Mouse (Mus musculus): ENCODE data around the gene Kdf1. TPM values are rescaled to one million over a fixed set of nuclear protein-coding genes. Genes with fewer than 3 reads are reported as not detected.

The Kdf1 gene
- polyA plus RNA-seq, 1 experiment from 2014 or later, result 21.4 TPM

DNA sequence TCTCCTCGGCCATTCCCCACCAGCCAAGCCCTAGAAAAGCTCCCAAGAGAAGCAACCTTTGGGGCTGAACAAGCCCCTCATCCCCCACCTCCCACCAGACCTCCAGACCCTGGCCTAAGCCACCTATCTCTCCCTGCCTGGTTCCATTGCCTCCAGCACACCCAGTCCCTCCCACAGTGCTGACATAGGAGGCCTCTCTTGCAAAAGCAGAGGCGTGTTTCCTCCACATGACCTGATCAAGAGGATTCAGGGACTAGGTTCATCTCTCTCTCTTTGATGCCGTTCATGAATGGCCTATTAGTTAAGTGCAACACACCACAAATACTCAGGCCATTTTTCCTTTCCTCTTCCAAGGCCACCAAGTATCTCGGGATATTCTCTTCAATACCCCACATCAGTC, 41.1 kb downstream of the Kdf1 start:
- Histone ChIP-seq H3K36me3 (ENCODE audit: control insufficient read depth, insufficient read depth, low read length) (no peaks in the 10 kb centered on the region), H3K9ac (ENCODE audit: low read depth, low read length) (no peak overlapping the region), H3K27me3 (ENCODE audit: control insufficient read depth, insufficient read depth, low read length) (no peaks in the 10 kb centered on the region), H3K4me2 (replicated peaks; ENCODE audit: low read depth, low read length) (no peak overlapping the region), H3K27ac (ENCODE audit: low read depth, low read length) (no peak overlapping the region), H3K4me1 (ENCODE audit: control insufficient read depth, insufficient read depth, low read length) (no peaks in the 10 kb centered on the region), H3K4me3 (ENCODE audit: low read length) (no peak overlapping the region), H3K9me3 (ENCODE audit: control insufficient read depth, low read length) (0 out of 2 replicates have a peak, but pooled peaks cover 2% of the 10 kb centered on the region)
- WGBS, result 75% methylated on average over 4 of the region's 4 CpGs
- no peak for ATAC-seq (ENCODE audit: low FRiP score, low TSS enrichment)

DNA sequence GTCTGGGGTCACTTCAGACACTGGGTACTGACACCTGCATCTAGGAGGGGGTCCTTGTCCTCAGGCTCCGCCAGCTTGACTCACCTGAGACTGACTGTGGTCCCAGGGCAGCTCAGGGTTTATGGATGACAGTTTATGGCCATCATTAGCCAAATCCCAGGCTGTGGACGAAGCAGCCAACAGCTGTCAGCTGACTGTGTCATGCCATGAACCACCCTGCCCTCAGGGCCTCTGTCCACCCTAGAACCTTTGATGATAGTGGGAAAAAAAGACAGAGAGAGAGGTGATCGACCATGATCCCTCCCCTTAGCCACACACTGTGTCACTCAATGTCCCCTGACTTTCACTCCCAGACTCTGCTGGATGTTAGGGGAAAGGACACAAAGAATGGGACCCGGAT, 42.9 kb downstream of the Kdf1 start:
- 48% methylated on average over 4 of the region's 4 CpGs for WGBS
- Histone ChIP-seq H3K27me3 (ENCODE audit: control insufficient read depth, insufficient read depth, low read length) (no peaks in the 10 kb centered on the region), H3K9ac (ENCODE audit: low read depth, low read length) (no peak overlapping the region), H3K4me1 (ENCODE audit: control insufficient read depth, insufficient read depth, low read length) (no peaks in the 10 kb centered on the region), H3K4me2 (replicated peaks; ENCODE audit: low read depth, low read length) (no peak overlapping the region), H3K4me3 (ENCODE audit: low read length) (no peak overlapping the region), H3K36me3 (ENCODE audit: control insufficient read depth, insufficient read depth, low read length) (no peaks in the 10 kb centered on the region), H3K9me3 (ENCODE audit: control insufficient read depth, low read length) (0 out of 2 replicates have a peak, but pooled peaks cover 2% of the 10 kb centered on the region), H3K27ac (ENCODE audit: low read depth, low read length) (no peak overlapping the region)
- no peak for ATAC-seq (ENCODE audit: low FRiP score, low TSS enrichment)

DNA sequence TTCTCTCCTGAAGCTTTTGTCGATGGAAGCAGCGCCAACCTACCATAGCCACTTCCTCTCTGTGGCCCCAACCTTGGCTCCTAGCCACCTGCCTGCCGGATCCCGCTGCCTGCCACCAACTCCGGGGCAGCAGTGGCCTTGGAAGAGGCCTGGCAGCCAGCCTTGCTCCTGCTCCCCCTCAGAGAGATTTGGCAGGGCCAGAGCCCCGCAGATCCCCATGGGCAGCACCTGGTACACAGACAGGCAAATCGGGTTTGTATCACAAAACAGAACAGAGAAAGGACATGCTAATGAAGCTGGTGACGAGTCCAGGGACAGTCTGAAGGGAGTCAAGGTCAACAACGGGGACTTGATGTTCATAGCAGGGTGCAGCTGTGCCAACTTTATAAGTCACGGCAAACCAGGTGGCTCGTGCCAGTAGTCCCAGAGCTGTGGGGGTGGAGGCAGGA, 44.4 kb downstream of the Kdf1 start:
- Histone ChIP-seq H3K36me3 (ENCODE audit: control insufficient read depth, insufficient read depth, low read length) (no peaks in the 10 kb centered on the region), H3K9ac (ENCODE audit: low read depth, low read length) (no peak overlapping the region), H3K27ac (ENCODE audit: low read depth, low read length) (no peak overlapping the region), H3K9me3 (ENCODE audit: control insufficient read depth, low read length) (0 out of 2 replicates have a peak, but pooled peaks cover 2% of the 10 kb centered on the region), H3K4me1 (ENCODE audit: control insufficient read depth, insufficient read depth, low read length) (no peaks in the 10 kb centered on the region), H3K4me2 (replicated peaks; ENCODE audit: low read depth, low read length) (no peak overlapping the region), H3K27me3 (ENCODE audit: control insufficient read depth, insufficient read depth, low read length) (no peaks in the 10 kb centered on the region), H3K4me3 (ENCODE audit: low read length) (no peak overlapping the region)
- ATAC-seq (ENCODE audit: low FRiP score, low TSS enrichment), result no peak
- 75% methylated on average over 11 of the region's 11 CpGs for WGBS

DNA sequence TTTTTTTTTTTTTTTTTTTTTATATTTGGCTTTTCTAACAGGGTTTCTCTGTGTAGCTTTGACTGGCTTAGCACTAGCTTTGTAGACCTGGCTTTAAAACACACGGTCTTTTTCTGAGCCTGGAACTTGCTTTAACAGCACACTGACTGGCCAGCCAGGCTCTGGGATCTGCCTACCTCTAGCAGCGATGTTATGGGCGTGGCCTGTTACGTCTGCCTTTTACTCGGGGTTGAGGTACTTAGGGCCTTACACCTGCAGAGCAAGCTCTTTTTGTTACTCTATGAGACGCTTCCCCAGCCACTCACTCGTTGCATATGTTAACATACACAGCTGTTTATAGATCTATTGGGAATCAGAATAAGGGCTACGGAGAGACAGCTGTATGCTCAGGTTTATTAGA, 48.5 kb downstream of the Kdf1 start:
- WGBS, result 21% methylated on average over 8 of the region's 8 CpGs
- Histone ChIP-seq H3K9ac (ENCODE audit: low read depth, low read length) (no peak overlapping the region), H3K4me2 (replicated peaks; ENCODE audit: low read depth, low read length) (no peak overlapping the region), H3K4me3 (ENCODE audit: low read length) (no peak overlapping the region), H3K9me3 (ENCODE audit: control insufficient read depth, low read length) (0 out of 2 replicates have a peak, but pooled peaks cover 2% of the 10 kb centered on the region), H3K27me3 (ENCODE audit: control insufficient read depth, insufficient read depth, low read length) (no peaks in the 10 kb centered on the region), H3K36me3 (ENCODE audit: control insufficient read depth, insufficient read depth, low read length) (no peaks in the 10 kb centered on the region), H3K27ac (ENCODE audit: low read depth, low read length) (no peak overlapping the region), H3K4me1 (ENCODE audit: control insufficient read depth, insufficient read depth, low read length) (no peaks in the 10 kb centered on the region)
- no peak for ATAC-seq (ENCODE audit: low FRiP score, low TSS enrichment)

DNA sequence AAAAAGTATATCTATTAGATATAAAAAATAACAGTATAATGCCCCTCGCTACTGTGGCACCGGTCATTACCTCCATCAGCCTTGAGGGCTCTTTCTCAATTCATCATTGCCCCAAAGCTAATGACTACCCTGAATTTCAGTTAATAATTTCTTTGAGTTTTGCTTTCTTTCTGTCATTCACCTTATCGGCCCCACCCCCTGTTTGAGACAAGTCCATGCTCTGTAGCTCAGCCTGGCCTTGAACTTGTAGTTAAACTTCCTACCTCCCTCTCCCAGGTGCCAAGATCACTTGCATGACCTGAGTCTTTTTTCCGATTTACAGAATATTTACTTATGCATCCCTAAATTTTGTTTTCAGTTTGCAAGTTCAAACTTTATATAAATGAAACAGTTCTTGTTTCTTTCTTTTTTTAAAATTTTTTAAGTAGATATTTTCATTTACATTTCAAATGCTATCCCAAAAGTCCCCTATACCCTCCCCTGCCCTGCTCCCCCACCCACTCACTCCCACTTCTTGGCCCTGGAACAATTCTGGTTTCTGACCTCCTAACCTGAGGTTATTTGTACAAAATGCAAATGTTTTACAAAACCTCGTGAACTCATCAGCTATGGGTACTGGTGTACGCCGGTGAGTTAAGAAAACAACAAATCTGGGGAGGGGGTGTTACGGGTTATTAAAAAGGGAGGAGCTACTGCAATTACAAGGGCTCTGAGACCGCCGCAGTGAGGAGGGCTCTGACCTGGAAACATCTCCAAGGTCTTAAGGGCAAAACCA, 50.7 kb downstream of the Kdf1 start:
- Histone ChIP-seq H3K4me1 (ENCODE audit: control insufficient read depth, insufficient read depth, low read length) (no peaks in the 10 kb centered on the region), H3K4me2 (replicated peaks; ENCODE audit: low read depth, low read length) (peak overlapping the region; percentile 5; the same call in 1 of the 2 replicates), H3K27me3 (ENCODE audit: control insufficient read depth, insufficient read depth, low read length) (no peaks in the 10 kb centered on the region), H3K9ac (ENCODE audit: low read depth, low read length) (no peak overlapping the region), H3K9me3 (ENCODE audit: control insufficient read depth, low read length) (no peaks in the 10 kb centered on the region), H3K36me3 (ENCODE audit: control insufficient read depth, insufficient read depth, low read length) (no peaks in the 10 kb centered on the region), H3K27ac (ENCODE audit: low read depth, low read length) (no peak overlapping the region), H3K4me3 (ENCODE audit: low read length) (no peak overlapping the region)
- WGBS, result 57% methylated on average over 10 of the region's 10 CpGs
- ATAC-seq (ENCODE audit: low FRiP score, low TSS enrichment), result no peak

DNA sequence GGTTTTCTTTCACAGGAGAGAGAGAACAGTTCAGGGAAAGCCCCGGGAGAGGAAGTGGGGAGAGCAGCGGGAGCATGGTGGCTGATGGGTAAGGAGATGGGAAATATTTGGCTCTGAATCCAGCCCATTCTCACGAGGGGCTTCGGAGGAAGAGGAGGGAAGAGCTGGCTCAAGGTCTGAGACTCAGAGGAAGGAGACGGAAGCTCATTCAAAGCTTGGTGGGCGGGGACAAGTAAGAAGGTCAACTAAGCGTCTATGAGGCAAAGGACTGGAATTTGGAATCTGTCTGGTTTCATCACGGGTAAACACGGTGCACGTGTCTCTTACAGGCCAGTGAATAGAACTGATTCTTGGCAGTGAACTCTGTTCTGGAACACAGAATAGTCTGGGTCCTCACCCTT, 51.3 kb downstream of the Kdf1 start:
- H3K4me3 ChIP-seq (ENCODE audit: low read length), result no peak overlapping the region; the same call in 1 of the 2 replicates
- H3K9ac ChIP-seq (ENCODE audit: low read depth, low read length), result no peak overlapping the region
- no peaks in the 10 kb centered on the region for H3K36me3 ChIP-seq (ENCODE audit: control insufficient read depth, insufficient read depth, low read length)

DNA sequence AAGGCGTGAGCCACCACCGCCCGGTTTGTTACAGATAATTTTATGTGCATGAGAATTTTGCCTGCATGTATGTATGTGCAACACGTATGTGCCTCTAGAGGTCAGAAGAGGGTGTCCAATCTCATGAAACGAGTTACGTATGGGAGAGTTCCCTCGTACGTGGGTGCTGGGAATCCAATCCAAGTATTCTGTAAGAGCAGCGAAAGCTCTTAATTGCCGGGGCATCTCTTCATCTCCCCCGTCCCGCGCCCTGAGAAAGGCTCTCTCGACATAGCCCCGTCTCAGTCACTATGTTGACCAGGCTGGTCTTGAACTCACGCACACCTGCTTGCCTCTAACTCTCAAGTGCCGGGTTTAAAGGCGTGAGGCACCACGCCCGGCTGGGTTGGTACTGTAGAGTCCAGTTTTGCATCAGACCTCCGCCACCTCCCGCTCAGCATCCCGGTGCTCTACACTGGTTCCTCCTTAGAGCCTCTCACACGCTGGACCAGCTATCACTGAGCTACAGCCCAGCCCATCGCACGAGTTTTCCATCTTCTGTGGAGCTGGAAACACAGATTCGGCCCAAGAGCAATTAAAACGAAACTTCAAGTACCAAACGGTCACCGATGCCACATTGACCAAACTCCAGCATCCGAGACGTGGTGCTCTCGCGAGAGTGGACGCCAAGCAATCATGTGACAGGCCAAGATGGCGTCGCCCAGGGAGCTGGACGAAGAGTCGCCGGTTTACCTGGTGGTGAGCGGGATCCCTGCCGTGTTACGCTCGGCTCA, 55.5 kb downstream of the Kdf1 start, which contains the start of gene Gpatch3:
Gpatch3 (plus strand) TSS at position 676 of the 773 bp plus-strand sequence.
- Histone ChIP-seq H3K36me3 (ENCODE audit: control insufficient read depth, insufficient read depth, low read length) (peaks cover 13% of the 10 kb centered on the region), H3K4me3 (ENCODE audit: low read length) (peak within 1 kb of the TSS; percentile 63), H3K27me3 (ENCODE audit: control insufficient read depth, insufficient read depth, low read length) (no peaks in the 10 kb centered on the region), H3K9ac (ENCODE audit: low read depth, low read length) (peak within 1 kb of the TSS; percentile 72), H3K4me1 (ENCODE audit: control insufficient read depth, insufficient read depth, low read length) (peaks cover 9% of the 10 kb centered on the region), H3K27ac (ENCODE audit: low read depth, low read length) (peak within 1 kb of the TSS; percentile 90), H3K4me2 (replicated peaks; ENCODE audit: low read depth, low read length) (peak within 1 kb of the TSS; percentile 89), H3K9me3 (ENCODE audit: control insufficient read depth, low read length) (no peaks in the 10 kb centered on the region)
- ATAC-seq (ENCODE audit: low FRiP score, low TSS enrichment), result peak; percentile 84
- WGBS, result 8% methylated on average over 44 of the region's 44 CpGs

More for the DNA sequence above, 51.3 kb downstream of the Kdf1 start:
- ATAC-seq (ENCODE audit: low FRiP score, low TSS enrichment), result no peak
- WGBS, result 42% methylated on average over 10 of the region's 10 CpGs
- Histone ChIP-seq H3K27me3 (ENCODE audit: control insufficient read depth, insufficient read depth, low read length) (no peaks in the 10 kb centered on the region), H3K4me2 (replicated peaks; ENCODE audit: low read depth, low read length) (peak overlapping the region; percentile 5; the same call in 1 of the 2 replicates), H3K4me1 (ENCODE audit: control insufficient read depth, insufficient read depth, low read length) (peaks cover under 1% of the 10 kb centered on the region; the same call in 1 of the 2 replicates), H3K9me3 (ENCODE audit: control insufficient read depth, low read length) (no peaks in the 10 kb centered on the region), H3K27ac (ENCODE audit: low read depth, low read length) (no peak overlapping the region)

DNA sequence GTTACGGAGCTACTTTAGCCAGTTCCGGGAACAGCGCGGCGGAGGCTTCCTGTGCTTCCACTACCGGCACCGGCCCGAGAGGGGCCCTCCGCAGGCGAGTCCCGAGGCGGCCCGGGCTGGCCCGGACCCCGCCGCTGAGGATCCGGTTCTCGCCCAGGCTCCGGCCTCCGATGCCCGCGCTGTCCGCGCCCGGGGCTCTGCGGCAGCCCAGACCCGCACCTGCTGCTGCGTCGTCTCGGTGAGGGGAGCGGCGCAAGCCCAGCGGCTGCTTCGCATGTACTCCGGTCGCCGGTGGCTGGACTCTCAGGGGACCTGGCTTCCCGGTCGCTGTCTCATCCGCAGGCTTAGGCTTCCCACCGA, 56.1 kb downstream of the Kdf1 start:
- no peak overlapping the region for H3K27ac ChIP-seq (ENCODE audit: low read depth, low read length)
- peak overlapping the region; percentile 72 for H3K9ac ChIP-seq (ENCODE audit: low read depth, low read length)
- WGBS, result under 1% methylated on average over 37 of the region's 41 CpGs
- no peaks in the 10 kb centered on the region for H3K9me3 ChIP-seq (ENCODE audit: control insufficient read depth, low read length)
- peak overlapping the region; percentile 63 for H3K4me3 ChIP-seq (ENCODE audit: low read length)
- H3K27me3 ChIP-seq (ENCODE audit: control insufficient read depth, insufficient read depth, low read length), result no peaks in the 10 kb centered on the region
- peak overlapping the region; percentile 89 for H3K4me2 ChIP-seq (replicated peaks; ENCODE audit: low read depth, low read length)
- H3K4me1 ChIP-seq (ENCODE audit: control insufficient read depth, insufficient read depth, low read length), result peaks cover 9% of the 10 kb centered on the region
- peaks cover 19% of the 10 kb centered on the region for H3K36me3 ChIP-seq (ENCODE audit: control insufficient read depth, insufficient read depth, low read length)
- peak; percentile 69 for ATAC-seq (ENCODE audit: low FRiP score, low TSS enrichment)

DNA sequence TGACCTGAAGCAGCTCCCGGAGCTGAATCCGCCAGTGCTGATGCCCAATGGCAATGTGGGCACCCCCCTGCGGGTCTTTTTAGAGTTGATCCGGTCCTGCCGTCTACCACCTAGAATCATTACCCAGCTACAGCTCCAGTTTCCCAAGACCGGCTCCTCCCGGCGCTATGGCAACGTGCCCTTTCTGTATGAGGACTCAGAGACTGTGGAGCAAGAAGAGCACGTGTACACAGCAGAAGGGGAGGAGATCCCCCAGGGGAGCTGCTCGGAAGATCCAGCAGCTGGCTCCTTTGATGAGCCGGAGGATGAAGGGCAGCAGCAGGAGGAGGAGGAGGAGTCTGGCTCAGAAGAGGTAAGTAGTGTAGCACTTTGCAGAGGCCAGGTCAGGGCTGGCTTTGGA, 59.2 kb downstream of the Kdf1 start:
- no peak for ATAC-seq (ENCODE audit: low FRiP score, low TSS enrichment)

More for the DNA sequence above, 59.2 kb downstream of the Kdf1 start:
- no peak overlapping the region; the same call in 1 of the 2 replicates for H3K9ac ChIP-seq (ENCODE audit: low read depth, low read length)
- H3K27me3 ChIP-seq (ENCODE audit: control insufficient read depth, insufficient read depth, low read length), result no peaks in the 10 kb centered on the region
- no peaks in the 10 kb centered on the region for H3K9me3 ChIP-seq (ENCODE audit: control insufficient read depth, low read length)
- no peak overlapping the region for H3K4me3 ChIP-seq (ENCODE audit: low read length)
- peaks cover 38% of the 10 kb centered on the region for H3K36me3 ChIP-seq (ENCODE audit: control insufficient read depth, insufficient read depth, low read length)
- WGBS, result 75% methylated on average over 12 of the region's 12 CpGs
- H3K27ac ChIP-seq (ENCODE audit: low read depth, low read length), result no peak overlapping the region
- H3K4me1 ChIP-seq (ENCODE audit: control insufficient read depth, insufficient read depth, low read length), result peaks cover 9% of the 10 kb centered on the region
- no peak overlapping the region for H3K4me2 ChIP-seq (replicated peaks; ENCODE audit: low read depth, low read length)

All from kidney, embryonic 14.5 days (tissue).